Mouse (Mus musculus): ENCODE measurements around the gene Has3. TPM values are rescaled to one million over a fixed set of nuclear protein-coding genes. Genes with fewer than 3 reads are reported as not detected.
A peak's percentile ranks its signal among the peaks of the same experiment; 100 is the strongest.

Has3 gene
- polyA plus RNA-seq, 1 experiment = 0.16 TPM

DNA sequence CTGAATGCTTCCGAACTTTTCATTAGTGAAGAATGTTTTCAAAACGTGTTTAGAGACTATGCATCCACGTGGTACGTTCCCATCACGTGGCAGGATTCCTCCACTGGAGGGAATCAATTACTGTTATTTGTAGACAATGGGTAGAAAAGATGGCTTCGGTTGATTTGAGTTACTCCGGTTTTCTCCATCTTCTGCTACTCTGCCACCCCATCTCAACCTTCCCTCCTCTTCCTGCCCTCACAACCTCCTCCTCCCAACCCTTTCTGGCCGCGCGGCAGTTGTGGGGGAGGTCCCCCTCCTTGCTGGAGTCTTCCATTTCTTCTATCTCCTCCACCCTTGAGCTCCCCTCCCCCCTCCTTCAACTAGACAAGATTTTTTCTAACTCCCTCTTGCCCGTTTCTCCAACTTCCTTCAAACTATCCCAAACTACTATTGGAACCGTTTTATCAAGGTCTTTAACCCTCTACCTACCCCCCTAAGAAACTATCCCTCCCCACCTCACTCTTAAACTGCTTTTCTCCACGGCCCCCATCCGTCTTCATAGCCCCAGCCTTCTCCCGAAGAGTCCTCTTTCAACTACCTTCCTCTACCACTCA, 22.3 kb downstream of the Has3 start:
- H3K79me2 ChIP-seq (ENCODE audit: control insufficient read depth, insufficient read depth) = peaks cover 100% of the 10 kb centered on the region

DNA sequence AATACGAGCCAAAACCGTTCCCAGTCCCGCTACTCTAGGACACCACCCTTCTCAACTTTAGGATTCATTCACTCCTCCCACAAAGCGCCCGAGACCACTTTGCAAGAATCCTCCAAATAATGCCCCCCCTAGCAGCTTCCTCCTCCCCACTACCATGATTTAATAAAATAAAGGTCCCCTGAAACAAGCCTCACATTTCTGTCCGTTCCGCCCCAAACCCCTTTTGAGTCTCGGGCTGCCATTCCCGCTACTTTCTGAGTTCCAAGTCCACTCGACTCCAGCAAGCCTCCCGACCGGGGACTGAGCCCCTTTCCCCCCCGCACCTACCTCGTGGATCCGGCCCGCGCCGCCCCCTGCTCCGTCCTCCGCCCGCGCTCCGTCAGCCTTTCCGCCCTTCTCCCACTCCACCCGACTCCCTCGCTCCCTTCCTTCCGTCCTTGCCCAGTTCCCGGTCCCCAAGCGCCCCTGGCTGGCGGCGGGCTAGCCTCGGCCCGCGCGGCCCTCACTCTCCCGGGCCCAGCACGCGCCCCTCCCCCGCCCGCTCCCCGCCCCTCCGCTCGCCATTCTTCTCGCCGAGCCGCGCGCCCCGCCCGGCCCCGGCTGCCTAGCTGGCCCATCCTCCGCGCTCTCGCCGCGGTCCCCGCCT, 22.9 kb downstream of the Has3 start:
- Histone ChIP-seq H3K79me3 (ENCODE audit: low read depth) (peaks cover 88% of the 10 kb centered on the region), H3K36me3 (ENCODE audit: control insufficient read depth, insufficient read depth) (peaks cover 38% of the 10 kb centered on the region), H3K4me3 (ENCODE audit: insufficient read depth, poor library complexity, severe bottlenecking) (peak overlapping the region; percentile 85), H3K27me3 (ENCODE audit: control insufficient read depth, insufficient read depth, insufficient read length) (no peaks in the 10 kb centered on the region), H3K79me2 (ENCODE audit: control insufficient read depth, insufficient read depth) (peaks cover 94% of the 10 kb centered on the region), H3ac (ENCODE audit: control insufficient read depth, insufficient read length, low read depth) (peak overlapping the region; percentile 97)
- TF ChIP-seq FOSL1 (IDR thresholded peaks at IDR 0.05; ENCODE audit: insufficient read depth, low read length, poor library complexity, severe bottlenecking) (no peak), MAX (IDR thresholded peaks at IDR 0.05) (no peak), MYOG (IDR thresholded peaks at IDR 0.05; ENCODE audit: control insufficient read depth, extremely low read depth, insufficient read length) (no peak), USF1 (IDR thresholded peaks at IDR 0.05; ENCODE audit: low read depth) (no peak), MYOD1 (IDR thresholded peaks at IDR 0.05; ENCODE audit: control insufficient read depth, insufficient read length, low read depth) (no peak), CTCF (IDR thresholded peaks at IDR 0.05; ENCODE audit: control insufficient read depth, insufficient read depth, insufficient read length) (no peak), CEBPB (IDR thresholded peaks at IDR 0.05; ENCODE audit: low read depth) (no peak)

More for the DNA sequence above, 22.3 kb downstream of the Has3 start:
- Histone ChIP-seq H3ac (ENCODE audit: control insufficient read depth, insufficient read length, low read depth) (peak overlapping the region; percentile 97), H3K36me3 (ENCODE audit: control insufficient read depth, insufficient read depth) (peaks cover 36% of the 10 kb centered on the region), H3K4me3 (ENCODE audit: insufficient read depth, poor library complexity, severe bottlenecking) (peak overlapping the region; percentile 85), H3K27me3 (ENCODE audit: control insufficient read depth, insufficient read depth, insufficient read length) (no peaks in the 10 kb centered on the region), H3K79me3 (ENCODE audit: low read depth) (peaks cover 93% of the 10 kb centered on the region)
- no peak for TF ChIP-seq MYOG (IDR thresholded peaks at IDR 0.05; ENCODE audit: control insufficient read depth, extremely low read depth, insufficient read length)
- no peak for TF ChIP-seq FOSL1 (IDR thresholded peaks at IDR 0.05; ENCODE audit: insufficient read depth, low read length, poor library complexity, severe bottlenecking)
- TF ChIP-seq CTCF (IDR thresholded peaks at IDR 0.05; ENCODE audit: control insufficient read depth, insufficient read depth, insufficient read length) = no peak
- no peak for TF ChIP-seq CEBPB (IDR thresholded peaks at IDR 0.05; ENCODE audit: low read depth)
- TF ChIP-seq MYOD1 (IDR thresholded peaks at IDR 0.05; ENCODE audit: control insufficient read depth, insufficient read length, low read depth) = no peak
- peak; percentile 93 for TF ChIP-seq USF1 (IDR thresholded peaks at IDR 0.05; ENCODE audit: low read depth)
- peak; percentile 91 for TF ChIP-seq MAX (IDR thresholded peaks at IDR 0.05)

GRCm38 (mm10) chr8:106893481-106894156, 23.6 kb downstream of the Has3 start, which contains the start of gene Utp4:
TSS of gene Utp4 (plus strand) at chr8:106893636.
- Histone ChIP-seq H3K4me3 (ENCODE audit: insufficient read depth, poor library complexity, severe bottlenecking) (peak within 1 kb of the TSS; percentile 85), H3K27me3 (ENCODE audit: control insufficient read depth, insufficient read depth, insufficient read length) (no peaks in the 10 kb centered on the region), H3K79me3 (ENCODE audit: low read depth) (peaks cover 86% of the 10 kb centered on the region), H3K79me2 (ENCODE audit: control insufficient read depth, insufficient read depth) (peaks cover 87% of the 10 kb centered on the region), H3K36me3 (ENCODE audit: control insufficient read depth, insufficient read depth) (peaks cover 45% of the 10 kb centered on the region), H3ac (ENCODE audit: control insufficient read depth, insufficient read length, low read depth) (peak within 1 kb of the TSS; percentile 97)
- TF ChIP-seq MYOD1 (IDR thresholded peaks at IDR 0.05; ENCODE audit: control insufficient read depth, insufficient read length, low read depth) = no peak
- TF ChIP-seq MAX (IDR thresholded peaks at IDR 0.05) = peak; percentile 93

- Histone ChIP-seq H3K36me3 (ENCODE audit: control insufficient read depth, insufficient read depth) (peaks cover 96% of the 10 kb centered on the region), H3K79me3 (ENCODE audit: low read depth) (peaks cover 35% of the 10 kb centered on the region), H3ac (ENCODE audit: control insufficient read depth, insufficient read length, low read depth) (no peak overlapping the region), H3K27me3 (ENCODE audit: control insufficient read depth, insufficient read depth, insufficient read length) (no peaks in the 10 kb centered on the region), H3K4me3 (ENCODE audit: insufficient read depth, poor library complexity, severe bottlenecking) (no peak overlapping the region), H3K79me2 (ENCODE audit: control insufficient read depth, insufficient read depth) (peaks cover 41% of the 10 kb centered on the region)
- TF ChIP-seq MAX (IDR thresholded peaks at IDR 0.05) (no peak), FOSL1 (IDR thresholded peaks at IDR 0.05; ENCODE audit: insufficient read depth, low read length, poor library complexity, severe bottlenecking) (no peak), CEBPB (IDR thresholded peaks at IDR 0.05; ENCODE audit: low read depth) (no peak), CTCF (IDR thresholded peaks at IDR 0.05; ENCODE audit: control insufficient read depth, insufficient read depth, insufficient read length) (no peak), USF1 (IDR thresholded peaks at IDR 0.05; ENCODE audit: low read depth) (no peak), MYOD1 (IDR thresholded peaks at IDR 0.05; ENCODE audit: control insufficient read depth, insufficient read length, low read depth) (no peak), MYOG (IDR thresholded peaks at IDR 0.05; ENCODE audit: control insufficient read depth, extremely low read depth, insufficient read length) (no peak)
These were observed 29.4 kb downstream of the Has3 start for GRCm38 (mm10) chr8:106899473-106899872.

- H3K79me3 ChIP-seq (ENCODE audit: low read depth) = peaks cover 8% of the 10 kb centered on the region
- H3K79me2 ChIP-seq (ENCODE audit: control insufficient read depth, insufficient read depth) = peaks cover 13% of the 10 kb centered on the region
- no peak overlapping the region for H3K4me3 ChIP-seq (ENCODE audit: insufficient read depth, poor library complexity, severe bottlenecking)
- H3K36me3 ChIP-seq (ENCODE audit: control insufficient read depth, insufficient read depth) = peaks cover 84% of the 10 kb centered on the region
- no peak for TF ChIP-seq MYOD1 (IDR thresholded peaks at IDR 0.05; ENCODE audit: control insufficient read depth, insufficient read length, low read depth)
- no peaks in the 10 kb centered on the region for H3K27me3 ChIP-seq (ENCODE audit: control insufficient read depth, insufficient read depth, insufficient read length)
- H3ac ChIP-seq (ENCODE audit: control insufficient read depth, insufficient read length, low read depth) = no peak overlapping the region
These were observed 35.9 kb downstream of the Has3 start for GRCm38 (mm10) chr8:106905727-106906480.

Data from C2C12 (cell line).